Mouse (Mus musculus): ENCODE results near the gene Map2.

- TF ChIP-seq CHD2 (IDR thresholded peaks at IDR 0.05; ENCODE audit: low read depth, low read length) (no peak), MAFK (IDR thresholded peaks at IDR 0.05; ENCODE audit: insufficient read depth, low read depth, low read length) (no peak)
Measured at GRCm38 (mm10) chr1:66386751-66387452, 211.8 kb downstream of the Map2 start.

Measured in ES-E14 (cell line).